Mouse (Mus musculus) layer of hippocampus, postnatal 10 days (tissue): ENCODE measurements at regions not wholly inside any gene's neighbourhood (a gene's known extent, or its start where the extent isn't known, plus 50 kb on each side); places are given as distances from the start of the nearest gene placed in this dataset.

Source experiments
- DNase-seq, 2 experiments: peaks; one replicate each; pipeline ENCODE4 v3.0.0; 2021; ENCODE audit warnings: low spot score in 2 of 2

- DNase-seq = no peak
Observed at GRCm38 (mm10) chr15:69223411-69223810, 2722.7 kb upstream of the Lrrc6 start.

- no peak for DNase-seq
Observed at GRCm38 (mm10) chr15:69222391-69222790, 2721.7 kb upstream of the Lrrc6 start.
